Mouse (Mus musculus) A20 (cell line): ENCODE data around the gene Eif4g1.
A peak's percentile ranks its signal among the peaks of the same experiment; 100 is the strongest.

Experiments used
- DNase-seq: peaks from one replicate; pipeline ENCODE4 v3.0.0-alpha.2; 2011; ENCODE audit warnings: low read depth, low spot score

Eif4g1 gene

DNA sequence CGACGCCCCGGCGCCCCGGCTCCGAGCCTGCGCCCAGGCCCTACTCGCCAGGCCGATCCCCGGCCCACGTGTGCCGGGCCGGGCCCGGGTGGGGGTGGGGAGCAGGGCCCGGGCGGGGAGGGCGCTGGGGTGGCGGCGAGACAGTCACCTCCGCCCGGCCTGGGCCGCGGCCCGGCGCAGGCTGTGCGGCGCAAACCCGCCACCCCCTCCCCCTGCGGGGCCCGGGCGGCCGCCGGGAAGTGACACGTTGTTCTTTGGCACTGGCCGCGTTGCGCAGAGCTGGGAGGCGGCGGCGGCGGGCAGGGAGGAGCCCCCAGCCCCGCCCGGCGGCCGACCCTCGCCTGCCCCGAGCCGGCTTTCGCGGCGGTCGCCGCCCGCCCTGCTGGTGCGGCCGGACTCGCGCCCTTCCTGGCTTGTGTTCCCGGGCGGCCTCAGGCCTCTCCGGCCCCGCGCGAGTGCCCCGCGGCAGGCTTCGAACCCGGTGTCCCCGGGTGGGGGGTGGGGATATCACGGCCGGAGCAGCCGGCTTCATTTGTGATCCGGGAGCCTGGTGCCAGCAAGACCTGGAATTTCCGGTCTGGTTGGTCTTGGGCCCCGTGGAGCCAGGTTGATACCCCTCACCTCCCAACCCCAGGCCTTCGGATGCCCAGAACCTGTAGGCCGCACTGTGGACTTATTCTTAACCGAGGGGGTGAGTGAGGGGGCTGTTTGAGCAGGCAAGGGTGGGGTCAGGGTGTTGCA is 5.0 kb downstream of the Eif4g1 start:
- peak; percentile 34 for DNase-seq

DNA sequence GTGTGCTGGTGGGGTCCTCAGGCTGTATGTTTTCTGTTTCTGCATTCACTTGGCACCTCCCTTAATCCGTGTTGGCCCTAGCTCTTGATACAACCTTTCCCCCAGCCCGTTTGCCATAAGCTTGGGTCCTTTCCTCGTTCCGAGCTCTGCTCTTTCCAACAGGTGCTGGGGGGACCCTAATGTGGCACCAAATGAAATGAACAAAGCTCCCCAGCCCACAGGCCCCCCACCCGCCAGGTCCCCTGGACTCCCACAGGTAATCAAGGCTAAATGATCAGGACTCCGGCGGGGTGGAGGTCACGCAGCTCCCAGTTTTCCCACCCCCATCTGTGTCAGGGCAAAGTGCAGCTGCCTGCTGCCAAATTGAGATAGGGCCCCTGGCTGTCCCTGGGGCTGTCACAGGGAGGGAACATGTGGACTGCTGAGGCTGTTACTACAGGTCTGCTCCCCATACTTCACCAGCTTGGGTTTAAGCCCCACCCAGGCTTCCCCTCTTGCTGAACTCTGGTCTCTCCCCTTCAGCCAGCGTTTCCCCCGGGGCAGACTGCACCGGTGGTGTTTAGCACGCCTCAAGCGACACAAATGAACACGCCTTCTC is 5.7 kb downstream of the Eif4g1 start:
- DNase-seq = peak; percentile 59

DNA sequence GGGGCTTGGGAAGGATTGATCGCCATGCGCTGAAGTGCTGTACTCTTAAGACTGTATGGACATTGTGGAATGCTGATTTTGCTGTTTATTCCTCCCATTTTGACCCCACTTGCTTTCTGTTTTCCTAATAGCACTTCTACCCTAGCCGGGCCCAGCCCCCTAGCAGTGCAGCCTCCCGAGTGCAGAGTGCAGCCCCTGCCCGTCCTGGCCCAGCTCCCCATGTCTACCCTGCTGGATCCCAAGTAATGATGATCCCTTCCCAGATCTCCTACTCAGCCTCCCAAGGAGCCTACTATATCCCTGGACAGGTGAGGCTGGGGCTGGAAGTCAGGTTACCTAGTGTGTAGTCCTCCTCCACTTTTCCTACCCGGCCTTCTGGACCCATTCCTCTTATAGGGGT is 7.1 kb downstream of the Eif4g1 start:
- no peak for DNase-seq

DNA sequence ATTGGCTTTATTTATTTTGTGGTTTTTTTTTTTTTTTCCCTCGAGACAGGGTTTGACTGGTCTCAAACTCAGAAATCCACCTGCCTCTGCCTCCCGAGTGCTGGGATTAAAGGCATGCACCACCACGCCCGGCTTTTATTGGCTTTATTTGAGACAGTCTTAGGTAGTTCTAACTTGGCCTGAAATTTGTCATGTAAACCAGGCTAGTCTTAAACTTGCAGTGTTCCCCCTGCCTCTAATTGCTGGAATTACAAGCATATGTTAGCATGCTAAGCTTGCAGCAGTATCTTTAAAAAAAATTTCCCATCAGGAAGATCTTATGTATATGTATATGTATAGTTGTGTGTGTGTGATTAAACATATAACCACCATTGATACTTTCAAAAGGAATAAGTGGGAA is 8.6 kb downstream of the Eif4g1 start:
- DNase-seq = no peak

DNA sequence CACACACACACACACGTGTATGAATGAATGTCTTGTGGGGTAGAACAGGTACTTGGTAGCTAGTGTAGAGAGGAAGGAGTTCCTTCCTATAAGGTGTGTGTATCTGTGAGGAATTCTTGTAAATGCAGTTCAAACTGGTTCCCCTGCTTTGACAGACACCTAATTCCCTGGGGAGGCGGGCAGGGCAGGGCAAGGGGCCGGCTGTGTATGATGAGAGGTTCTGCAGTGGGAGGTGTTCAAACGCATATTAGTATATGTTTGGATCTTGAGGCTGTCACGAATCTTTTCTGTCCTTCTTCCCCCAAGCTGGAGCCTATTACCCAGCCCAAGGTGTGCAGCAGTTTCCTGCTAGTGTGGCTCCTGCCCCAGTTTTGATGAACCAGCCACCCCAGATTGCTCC is 9.3 kb downstream of the Eif4g1 start:
- DNase-seq = no peak

DNA sequence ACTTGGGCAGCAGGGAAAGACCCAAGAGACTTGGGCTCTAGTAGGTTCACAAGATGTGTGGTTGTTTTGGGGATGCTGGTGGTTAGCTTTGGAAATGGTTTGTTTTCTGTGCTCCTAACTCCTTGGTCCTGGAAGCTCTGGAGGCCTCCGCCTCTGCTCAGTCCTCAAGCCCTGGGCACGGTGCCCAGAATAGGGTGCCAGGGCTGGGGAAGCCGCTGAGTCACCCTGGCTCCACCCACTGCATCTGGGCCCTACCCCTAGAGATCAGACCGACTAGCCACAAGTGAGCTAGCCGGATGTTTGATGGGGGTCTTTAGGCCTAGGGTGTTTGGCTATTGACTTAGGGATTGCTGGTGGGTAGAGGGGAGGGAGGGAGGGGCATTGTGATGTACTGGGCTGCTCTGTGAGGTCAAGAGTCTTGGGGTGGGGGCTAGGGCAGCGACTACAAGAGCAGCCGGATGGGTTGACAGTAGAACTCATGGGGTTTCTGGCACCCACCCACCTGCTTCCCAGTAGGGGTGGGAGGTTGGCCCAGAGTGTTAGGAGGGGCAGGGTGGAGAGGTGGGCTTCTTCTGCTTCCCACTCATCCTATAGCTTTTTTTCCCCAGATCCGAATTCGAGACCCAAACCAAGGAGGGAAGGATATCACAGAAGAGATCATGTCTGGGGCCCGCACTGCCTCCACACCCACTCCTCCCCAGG is 10.0 kb downstream of the Eif4g1 start:
- no peak for DNase-seq

DNA sequence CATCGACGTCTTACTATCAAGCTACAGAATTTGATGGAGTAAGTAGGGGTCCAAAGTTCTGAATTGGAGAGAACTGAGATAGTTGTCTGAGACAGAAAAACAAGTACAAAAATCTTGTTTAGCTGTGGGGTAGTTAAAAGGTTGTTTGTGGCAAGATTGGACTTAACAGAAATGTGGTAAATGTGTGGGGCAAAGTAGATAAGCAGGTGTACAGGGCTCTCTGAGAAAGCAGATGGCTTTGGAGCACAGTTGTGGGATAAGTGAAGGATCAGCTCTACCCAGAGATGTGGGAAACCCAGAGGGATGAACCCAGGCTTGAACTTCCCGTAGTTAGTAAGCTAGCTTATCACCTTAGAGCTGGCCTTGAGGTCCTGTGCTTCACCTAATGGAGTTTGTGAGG is 22.7 kb downstream of the Eif4g1 start:
- DNase-seq = no peak

DNA sequence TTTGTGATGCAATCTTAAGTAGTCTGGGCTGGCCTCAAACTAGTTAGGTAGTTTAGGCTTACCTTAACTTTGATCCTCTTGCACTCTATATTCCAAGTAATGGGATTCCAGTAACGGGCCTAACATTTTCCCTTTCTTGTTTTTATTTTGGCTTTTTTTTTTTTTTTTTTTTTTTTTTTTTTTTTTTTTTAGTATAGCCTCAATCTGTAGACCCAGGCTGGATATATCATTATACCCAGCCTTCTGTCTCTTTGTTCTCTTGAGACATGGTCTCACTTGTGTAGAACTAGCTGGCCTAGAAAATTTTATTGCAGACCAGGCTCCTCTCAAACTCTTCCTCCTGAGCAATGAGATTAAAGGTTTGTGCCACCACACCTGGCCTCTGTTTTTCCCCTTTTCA is 23.5 kb downstream of the Eif4g1 start:
- no peak for DNase-seq

DNA sequence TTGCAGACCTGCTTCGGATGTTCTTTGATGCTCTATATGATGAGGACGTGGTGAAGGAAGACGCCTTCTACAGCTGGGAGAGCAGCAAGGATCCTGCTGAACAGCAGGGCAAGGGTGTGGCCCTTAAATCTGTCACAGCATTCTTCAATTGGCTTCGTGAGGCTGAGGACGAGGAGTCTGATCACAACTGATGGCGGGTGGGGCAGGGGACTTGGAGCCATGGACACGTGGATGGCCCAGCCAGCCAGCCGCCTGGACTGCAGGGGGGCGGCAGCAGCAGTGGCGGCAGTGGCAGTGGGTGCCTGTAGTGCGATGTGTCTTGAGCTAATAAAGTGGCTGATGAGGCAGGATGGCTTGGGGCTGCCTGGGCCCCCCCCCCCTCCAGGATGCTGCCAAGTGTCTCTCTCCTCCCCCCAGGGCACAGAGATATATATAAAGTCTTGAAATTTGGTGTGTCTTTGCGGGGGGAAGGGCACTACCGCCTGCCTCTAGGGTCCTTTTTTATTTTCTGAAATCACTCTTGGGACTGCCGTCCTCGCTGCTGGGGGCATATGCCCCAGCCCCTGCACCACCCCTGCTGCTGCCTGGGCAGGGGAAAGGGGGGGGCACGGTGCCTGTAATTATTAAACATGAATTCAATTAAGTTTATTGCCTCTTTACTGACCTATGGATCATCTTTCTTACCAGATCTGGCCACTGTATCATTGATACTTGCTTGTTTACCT is 24.3 kb downstream of the Eif4g1 start:
- DNase-seq = no peak

DNA sequence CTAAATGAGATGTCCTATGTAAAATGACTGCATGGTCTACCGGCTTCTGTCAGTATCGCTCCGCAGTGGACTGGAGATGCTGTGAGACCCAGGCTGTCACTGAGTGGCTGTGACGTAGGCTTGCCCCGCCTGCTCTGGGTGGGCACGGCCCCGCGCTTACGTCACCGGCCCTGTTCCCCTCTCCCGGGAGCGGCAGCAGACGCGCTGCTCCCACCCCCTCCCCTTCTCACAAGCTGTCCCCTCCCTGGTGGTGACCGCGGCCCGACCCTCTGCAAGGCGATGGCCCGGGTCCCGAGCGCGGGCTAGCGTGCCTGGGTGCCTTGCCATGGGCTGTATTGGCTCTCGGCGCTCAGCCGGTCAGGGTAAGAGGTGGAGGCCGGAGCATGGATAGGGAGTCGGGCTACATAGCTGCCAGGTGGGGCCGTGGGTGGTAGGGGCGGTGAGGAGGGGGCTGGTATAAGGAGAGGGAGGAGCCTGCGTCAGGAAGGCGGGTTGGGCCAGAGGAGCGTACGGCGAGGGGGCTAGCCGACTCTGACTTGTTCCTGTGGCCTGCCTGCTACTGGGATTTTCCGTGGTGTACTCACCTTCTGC is 25.1 kb downstream of the Eif4g1 start, which contains the start of gene Fam131a:
TSS of gene Fam131a (plus strand) at position 131 of the 591 bp plus-strand sequence.
- DNase-seq = no peak

DNA sequence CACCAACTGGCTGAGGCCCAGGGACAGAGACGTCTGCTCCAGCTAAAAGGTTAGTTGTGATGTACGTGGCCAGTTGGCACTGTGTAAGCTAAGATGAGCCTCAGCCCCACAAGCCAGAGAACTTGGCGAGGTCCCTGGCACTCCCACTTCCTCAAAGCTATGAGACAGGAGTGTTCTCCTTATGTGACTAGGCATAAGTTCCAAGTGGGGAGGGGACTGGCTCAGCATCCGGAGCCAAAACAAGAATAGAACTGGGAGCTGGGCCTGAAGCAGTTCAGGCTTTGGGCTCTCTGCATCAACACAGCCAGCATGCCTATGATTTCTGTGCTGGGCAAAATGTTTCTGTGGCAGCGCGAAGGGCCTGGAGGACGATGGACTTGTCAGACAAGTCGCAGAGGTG is 26.7 kb downstream of the Eif4g1 start:
- no peak for DNase-seq

DNA sequence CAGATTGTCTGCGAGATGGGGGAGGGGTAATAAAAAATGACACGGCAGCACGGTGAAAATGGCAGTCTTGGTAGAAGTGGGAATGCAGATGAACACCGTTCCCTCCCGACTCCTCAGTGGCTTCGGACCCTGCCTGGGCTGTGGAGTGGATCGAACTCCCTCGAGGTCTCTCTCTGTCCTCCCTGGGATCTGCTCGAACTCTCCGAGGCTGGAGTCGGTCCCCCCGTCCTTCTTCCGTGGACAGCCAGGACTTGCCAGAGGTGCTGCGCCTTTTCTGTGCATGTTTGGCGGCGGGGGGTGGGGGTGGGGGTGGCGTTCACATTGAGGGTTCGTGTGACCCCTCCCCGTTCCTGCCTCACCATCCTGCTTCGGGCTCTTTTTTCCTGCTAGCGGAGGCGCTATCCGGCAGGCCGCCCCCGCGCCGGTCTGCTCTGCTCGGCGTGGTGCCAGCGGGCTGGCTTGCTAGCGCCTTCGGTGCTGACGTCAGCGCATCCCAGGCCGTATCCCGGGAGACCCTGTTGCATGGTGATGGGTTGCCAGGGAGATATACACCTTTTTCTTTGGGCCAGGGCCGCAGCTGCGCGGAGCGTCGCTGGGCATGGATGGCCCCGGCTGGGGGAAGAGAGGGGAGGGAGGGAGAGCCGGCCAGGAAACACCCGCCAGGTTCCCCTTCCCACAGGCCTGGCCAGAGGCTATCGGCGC is 27.7 kb downstream of the Eif4g1 start:
- no peak for DNase-seq

DNA sequence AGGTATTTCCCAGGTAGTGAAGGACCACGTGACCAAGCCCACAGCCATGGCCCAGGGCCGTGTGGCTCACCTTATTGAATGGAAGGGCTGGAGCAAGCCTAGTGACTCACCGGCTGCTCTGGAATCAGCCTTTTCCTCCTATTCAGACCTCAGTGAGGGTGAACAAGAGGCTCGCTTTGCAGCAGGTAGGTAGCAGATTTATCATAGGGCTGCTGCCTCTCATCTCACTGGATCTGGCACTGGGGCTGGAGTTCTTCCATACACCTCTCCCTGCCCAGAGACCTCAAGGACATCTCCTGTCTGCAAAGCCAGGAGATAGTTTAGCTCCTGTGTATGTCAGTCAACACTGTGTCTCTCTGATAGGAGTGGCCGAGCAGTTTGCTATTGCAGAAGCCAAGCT is 31.2 kb downstream of the Eif4g1 start:
- DNase-seq = no peak

DNA sequence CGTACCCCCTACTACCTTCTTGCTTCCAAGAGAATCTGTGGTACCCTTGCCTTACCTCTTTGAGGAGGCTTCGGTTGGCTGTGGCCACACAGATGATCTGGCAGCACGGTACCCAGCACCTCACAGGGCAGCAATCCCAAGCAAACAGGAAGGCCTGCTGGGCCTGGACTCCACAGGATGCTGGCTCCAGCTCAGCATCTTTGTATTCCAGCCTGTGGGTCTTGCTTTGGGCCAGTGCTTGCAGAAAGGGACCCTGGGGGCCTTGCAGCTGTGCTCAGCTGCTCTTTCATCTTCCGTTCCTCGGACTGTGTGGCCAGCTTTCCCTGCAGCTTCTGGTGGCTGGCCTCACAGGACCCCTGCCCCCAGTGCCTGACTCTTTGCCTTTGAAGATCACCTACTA is 31.9 kb downstream of the Eif4g1 start:
- DNase-seq = no peak

DNA sequence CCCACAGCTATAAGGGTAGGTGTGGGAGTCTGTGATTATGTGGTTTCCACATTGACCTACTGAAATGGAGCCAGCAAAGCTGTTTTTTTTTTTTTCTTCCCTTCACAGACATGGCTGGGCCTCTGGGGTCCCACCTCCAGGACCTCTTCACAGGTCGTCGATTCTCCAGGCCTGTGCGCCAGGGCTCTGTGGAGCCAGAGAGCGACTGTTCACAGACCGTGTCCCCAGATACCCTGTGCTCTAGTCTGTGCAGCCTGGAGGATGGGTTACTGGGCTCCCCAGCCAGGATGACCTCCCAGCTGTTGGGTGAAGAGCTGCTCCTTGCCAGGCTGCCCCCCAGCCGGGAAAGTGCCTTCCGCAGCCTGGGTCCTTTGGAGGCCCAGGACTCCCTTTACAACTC is 33.2 kb downstream of the Eif4g1 start:
- no peak for DNase-seq

DNA sequence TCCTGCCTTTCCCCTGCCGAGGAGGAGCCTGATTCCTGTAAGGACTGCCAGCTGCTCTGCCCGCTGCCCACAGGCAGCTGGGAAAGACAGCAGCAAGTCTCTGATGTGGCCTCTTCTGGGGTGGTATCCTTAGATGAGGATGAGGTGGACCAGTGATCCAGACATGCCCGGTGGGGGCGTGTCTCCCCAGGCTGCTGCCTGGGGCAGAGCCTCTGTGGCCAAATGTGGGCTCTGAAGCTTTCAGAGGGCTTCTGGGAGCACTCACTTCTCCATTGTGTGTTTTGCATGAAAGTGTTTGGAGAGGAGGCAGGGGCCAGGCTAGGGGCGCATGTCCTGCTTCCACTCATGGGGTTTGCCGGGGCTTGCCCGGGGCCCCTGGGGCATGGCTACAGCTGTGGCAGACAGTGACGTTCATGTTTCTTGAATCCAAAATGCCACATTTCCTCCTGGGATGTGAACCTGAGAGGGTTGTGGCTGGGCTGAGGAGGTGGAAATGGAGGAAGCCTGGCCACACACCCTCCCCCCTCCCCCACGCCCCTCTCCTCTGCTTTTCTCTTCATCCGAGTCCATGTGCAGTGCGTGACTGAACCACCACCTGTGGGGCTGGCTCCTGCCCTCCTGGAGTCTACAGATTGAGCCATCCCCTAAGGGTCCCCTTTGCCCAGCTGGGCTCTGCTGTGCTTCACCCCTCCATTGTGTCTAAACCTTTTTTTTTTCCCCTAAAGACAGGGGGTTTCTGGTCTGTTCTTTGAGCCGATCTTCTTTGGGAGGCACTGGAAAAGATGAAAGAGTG is 33.8 kb downstream of the Eif4g1 start:
- DNase-seq = no peak

DNA sequence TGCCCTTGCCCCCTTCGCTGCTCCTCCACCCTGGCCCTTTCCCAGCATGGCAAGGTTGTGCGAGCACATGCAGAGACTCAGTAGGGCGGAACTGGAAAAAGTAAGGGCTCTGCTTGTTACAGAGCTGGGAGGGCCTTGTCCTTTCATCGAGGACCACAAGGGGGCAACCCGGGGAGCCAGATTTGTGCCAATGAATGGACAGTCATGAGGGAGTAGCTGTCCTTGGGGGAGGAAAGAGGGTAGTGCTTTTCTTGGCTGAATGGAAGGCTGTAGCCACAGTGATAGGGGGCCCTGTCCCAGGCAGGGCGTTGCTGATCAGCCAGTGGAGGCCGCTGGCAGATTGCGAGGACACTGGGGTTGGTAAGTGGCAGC is 34.4 kb downstream of the Eif4g1 start:
- peak; percentile 64 for DNase-seq

DNA sequence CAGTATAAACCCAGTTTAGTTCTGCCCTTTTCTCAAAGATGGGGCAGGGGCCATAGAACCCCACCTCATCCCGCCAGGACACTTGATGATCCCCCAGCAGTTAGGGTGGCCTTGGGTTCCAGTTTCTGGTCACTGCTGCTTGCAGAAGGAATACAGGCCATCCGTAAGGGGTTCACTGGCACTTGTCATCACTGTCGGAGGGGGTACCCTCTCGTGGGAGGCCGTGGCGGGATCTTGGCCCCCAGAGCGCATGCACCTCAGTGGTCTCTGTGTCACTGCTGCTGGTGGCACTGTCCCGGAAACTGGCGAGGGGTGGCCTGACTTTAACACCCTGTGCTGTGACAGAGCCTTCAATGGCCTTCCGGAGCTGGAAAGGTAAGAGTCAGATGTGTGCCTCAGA is 35.0 kb downstream of the Eif4g1 start:
- DNase-seq = no peak

DNA sequence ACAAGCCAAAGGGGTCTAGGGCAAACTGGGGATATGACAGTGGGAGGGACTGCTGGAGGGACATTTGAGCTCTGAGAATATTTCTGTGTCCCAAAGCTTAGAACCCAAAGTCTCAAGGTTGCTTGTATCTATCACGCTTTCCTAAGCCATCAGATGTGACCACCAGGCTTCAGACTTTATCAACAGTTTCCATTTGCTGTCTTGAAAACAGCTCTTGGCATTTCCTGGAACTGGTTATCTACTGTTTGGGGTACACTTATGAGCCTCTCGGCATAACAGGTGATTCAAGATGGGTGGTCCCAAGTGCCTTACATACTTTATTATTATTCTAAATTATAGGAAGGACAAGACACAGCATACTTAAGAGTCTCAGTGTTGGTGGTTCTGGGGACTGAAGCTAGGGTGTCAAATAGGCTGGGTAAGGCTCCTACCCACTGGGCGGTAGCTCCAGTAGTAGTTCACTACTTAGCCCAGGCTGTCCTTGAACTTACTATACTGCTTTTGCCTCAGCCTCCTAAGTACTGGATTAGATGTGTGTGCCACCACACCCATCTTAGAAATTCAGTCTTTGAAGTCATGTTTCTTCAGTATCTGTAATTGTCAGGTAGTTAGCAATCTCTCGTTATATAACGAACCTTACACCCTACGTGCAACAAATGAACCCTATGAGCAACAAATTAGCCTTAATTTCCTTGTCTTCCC is 35.7 kb downstream of the Eif4g1 start:
- no peak for DNase-seq

DNA sequence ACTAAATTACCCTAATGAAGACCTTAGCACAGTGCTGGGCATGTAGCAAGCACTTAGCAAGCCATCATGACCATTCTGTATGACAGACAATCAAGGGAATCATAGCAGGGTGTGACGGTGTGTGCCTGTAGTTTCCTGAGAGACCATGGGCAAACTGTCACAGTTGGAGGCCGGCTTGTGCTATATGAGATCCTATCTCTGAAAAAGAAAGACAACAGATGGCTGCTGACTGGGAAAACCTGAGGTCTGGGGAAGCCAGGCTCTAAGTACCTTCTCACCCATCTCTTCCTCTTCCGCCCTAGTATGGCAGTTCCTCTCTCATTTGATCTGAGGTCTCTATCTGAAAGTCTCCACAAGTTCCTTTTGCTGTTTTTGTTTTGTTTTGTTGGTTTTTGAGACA is 37.7 kb downstream of the Eif4g1 start:
- DNase-seq = no peak
